Mouse (Mus musculus): ENCODE results near the gene Tubb2b. TPM values are rescaled to one million over a fixed set of nuclear protein-coding genes. Genes with fewer than 3 reads are reported as not detected.

The Tubb2b gene
- polyA plus RNA-seq, 1 experiment from 2014 or later, result 36.7 TPM

- Histone ChIP-seq H3K27me3 (replicated peaks) (peaks cover 32% of the 10 kb centered on the region), H3K4me1 (peaks cover 40% of the 10 kb centered on the region), H3K4me2 (no peak overlapping the region), H3K27ac (replicated peaks) (no peak overlapping the region), H3K9me3 (no peaks in the 10 kb centered on the region), H3K4me3 (no peak overlapping the region), H3K36me3 (no peaks in the 10 kb centered on the region), H3K9ac (no peak overlapping the region)
- ATAC-seq (ENCODE audit: extremely low read depth, insufficient number of reproducible peaks, low FRiP score, low TSS enrichment), result no peak
- 71% methylated on average over 7 of the region's 7 CpGs for WGBS
Measured at GRCm38 (mm10) chr13:34134276-34134675, 4.0 kb upstream of the Tubb2b start.

GRCm38 (mm10) chr13:34133326-34134071 is 3.2 kb upstream of the Tubb2b start:
- Histone ChIP-seq H3K4me1 (peaks cover 48% of the 10 kb centered on the region), H3K27ac (replicated peaks) (no peak overlapping the region), H3K36me3 (peaks cover 4% of the 10 kb centered on the region; the same call in 1 of the 2 replicates), H3K4me2 (peak overlapping the region; percentile 86), H3K27me3 (replicated peaks) (peaks cover 32% of the 10 kb centered on the region), H3K9me3 (no peaks in the 10 kb centered on the region), H3K4me3 (peak overlapping the region; percentile 35), H3K9ac (peak overlapping the region; percentile 77)
- WGBS, result 18% methylated on average over 15 of the region's 15 CpGs
- ATAC-seq (ENCODE audit: extremely low read depth, insufficient number of reproducible peaks, low FRiP score, low TSS enrichment), result no peak

DNA sequence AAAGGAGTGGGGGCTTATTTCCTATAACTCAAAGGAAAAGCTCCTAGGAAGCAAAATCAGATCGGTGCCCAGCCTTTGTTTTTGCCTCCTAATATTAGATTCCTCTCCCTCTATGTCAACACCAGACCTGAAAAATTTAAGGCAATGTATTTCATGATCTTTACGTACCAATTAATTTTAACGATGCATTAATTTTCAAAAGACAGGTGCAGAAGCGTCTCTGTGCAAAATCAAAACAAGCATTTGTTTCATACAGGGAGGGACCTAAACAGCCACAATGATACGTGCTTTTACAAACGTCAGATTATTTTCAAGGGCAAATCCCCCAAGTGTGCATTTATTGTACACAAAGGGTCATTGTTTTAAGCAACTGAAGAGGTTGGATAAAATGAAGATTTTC is 2.6 kb upstream of the Tubb2b start:
- H3K27ac ChIP-seq (replicated peaks), result peak overlapping the region; percentile 94; the same call in 1 of the 2 replicates
- H3K4me1 ChIP-seq, result peaks cover 51% of the 10 kb centered on the region
- H3K9ac ChIP-seq, result peak overlapping the region; percentile 87
- H3K4me3 ChIP-seq, result peak overlapping the region; percentile 77
- peak overlapping the region; percentile 86 for H3K4me2 ChIP-seq
- peaks cover 7% of the 10 kb centered on the region for H3K36me3 ChIP-seq
- H3K9me3 ChIP-seq, result no peaks in the 10 kb centered on the region
- no peak for ATAC-seq (ENCODE audit: extremely low read depth, insufficient number of reproducible peaks, low FRiP score, low TSS enrichment)
- H3K27me3 ChIP-seq (replicated peaks), result peaks cover 32% of the 10 kb centered on the region
- 36% methylated on average over 6 of the region's 6 CpGs for WGBS

- no peaks in the 10 kb centered on the region for H3K9me3 ChIP-seq
- peak overlapping the region; percentile 94 for H3K27ac ChIP-seq (replicated peaks)
- no peak for ATAC-seq (ENCODE audit: extremely low read depth, insufficient number of reproducible peaks, low FRiP score, low TSS enrichment)
- 4% methylated on average over 15 of the region's 15 CpGs for WGBS
- H3K4me1 ChIP-seq, result peaks cover 46% of the 10 kb centered on the region
- H3K36me3 ChIP-seq, result peaks cover 7% of the 10 kb centered on the region
- peak overlapping the region; percentile 86 for H3K4me2 ChIP-seq
- peak overlapping the region; percentile 77 for H3K4me3 ChIP-seq
- peak overlapping the region; percentile 87 for H3K9ac ChIP-seq
- H3K27me3 ChIP-seq (replicated peaks), result peaks cover 32% of the 10 kb centered on the region
Measured at GRCm38 (mm10) chr13:34132299-34132698, 2.0 kb upstream of the Tubb2b start.

GRCm38 (mm10) chr13:34131708-34132060 is 1.4 kb upstream of the Tubb2b start:
- Histone ChIP-seq H3K27me3 (replicated peaks) (peaks cover 32% of the 10 kb centered on the region), H3K9me3 (no peaks in the 10 kb centered on the region), H3K4me2 (peak overlapping the region; percentile 86), H3K4me1 (peaks cover 46% of the 10 kb centered on the region), H3K27ac (replicated peaks) (peak overlapping the region; percentile 94), H3K4me3 (peak overlapping the region; percentile 77), H3K9ac (peak overlapping the region; percentile 87), H3K36me3 (peaks cover 9% of the 10 kb centered on the region)
- no peak for ATAC-seq (ENCODE audit: extremely low read depth, insufficient number of reproducible peaks, low FRiP score, low TSS enrichment)
- WGBS, result 1% methylated on average over 10 of the region's 10 CpGs

- peak; percentile 47; the same call in 1 of the 2 replicates for ATAC-seq (ENCODE audit: extremely low read depth, insufficient number of reproducible peaks, low FRiP score, low TSS enrichment)
- Histone ChIP-seq H3K4me1 (peaks cover 50% of the 10 kb centered on the region), H3K9me3 (no peaks in the 10 kb centered on the region), H3K27me3 (replicated peaks) (peaks cover 32% of the 10 kb centered on the region), H3K4me2 (peak overlapping the region; percentile 86), H3K9ac (peak overlapping the region; percentile 87), H3K4me3 (peak overlapping the region; percentile 77), H3K36me3 (peaks cover 13% of the 10 kb centered on the region), H3K27ac (replicated peaks) (peak overlapping the region; percentile 94)
- WGBS, result under 1% methylated on average over 24 of the region's 24 CpGs
Measured at GRCm38 (mm10) chr13:34131011-34131707, 893 bp upstream of the Tubb2b start.

DNA sequence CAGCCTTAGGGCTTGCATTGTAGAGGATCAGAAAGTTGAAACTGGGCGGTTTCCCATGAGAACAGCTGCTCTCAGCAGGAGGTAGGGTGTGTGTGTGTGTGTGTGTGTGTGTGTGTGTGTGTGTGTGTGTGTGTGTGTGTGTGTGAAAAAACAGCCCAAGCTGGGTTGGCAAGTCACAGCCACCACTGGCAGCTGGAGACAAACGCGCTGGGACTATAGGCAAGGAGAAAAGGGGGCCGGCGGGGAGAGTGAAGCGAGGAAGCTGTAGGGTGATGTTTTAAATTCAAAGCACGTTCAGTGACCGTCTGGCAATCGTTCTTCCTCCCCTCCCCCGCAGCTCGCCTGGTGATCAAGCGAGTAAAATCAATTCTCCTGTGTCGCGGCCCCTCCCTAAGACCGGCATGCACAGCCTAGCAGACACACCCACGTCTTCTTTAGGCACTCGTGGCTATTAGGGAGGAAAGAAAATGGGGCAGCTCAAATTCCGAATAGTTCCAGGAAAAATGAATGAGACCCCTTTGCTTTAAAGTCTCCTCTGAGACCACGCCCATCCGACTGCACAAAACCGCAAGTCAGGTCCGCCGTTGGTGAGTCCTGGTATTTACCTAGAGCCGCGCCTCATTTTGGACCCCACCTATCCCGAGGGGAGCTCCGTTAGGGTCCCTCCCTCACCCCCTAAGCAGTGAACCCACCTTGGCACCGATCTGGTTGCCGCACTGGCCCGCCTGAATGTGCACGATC is 611 bp downstream of the Tubb2b start:
- Histone ChIP-seq H3K27me3 (replicated peaks) (peaks cover 25% of the 10 kb centered on the region), H3K36me3 (peaks cover 23% of the 10 kb centered on the region), H3K9ac (peak overlapping the region; percentile 87), H3K4me2 (peak overlapping the region; percentile 86), H3K4me3 (peak overlapping the region; percentile 77), H3K4me1 (peaks cover 54% of the 10 kb centered on the region), H3K9me3 (no peaks in the 10 kb centered on the region), H3K27ac (replicated peaks) (peak overlapping the region; percentile 94)
- ATAC-seq (ENCODE audit: extremely low read depth, insufficient number of reproducible peaks, low FRiP score, low TSS enrichment), result peak; percentile 14; the same call in 1 of the 2 replicates
- WGBS, result 2% methylated on average over 30 of the region's 31 CpGs

DNA sequence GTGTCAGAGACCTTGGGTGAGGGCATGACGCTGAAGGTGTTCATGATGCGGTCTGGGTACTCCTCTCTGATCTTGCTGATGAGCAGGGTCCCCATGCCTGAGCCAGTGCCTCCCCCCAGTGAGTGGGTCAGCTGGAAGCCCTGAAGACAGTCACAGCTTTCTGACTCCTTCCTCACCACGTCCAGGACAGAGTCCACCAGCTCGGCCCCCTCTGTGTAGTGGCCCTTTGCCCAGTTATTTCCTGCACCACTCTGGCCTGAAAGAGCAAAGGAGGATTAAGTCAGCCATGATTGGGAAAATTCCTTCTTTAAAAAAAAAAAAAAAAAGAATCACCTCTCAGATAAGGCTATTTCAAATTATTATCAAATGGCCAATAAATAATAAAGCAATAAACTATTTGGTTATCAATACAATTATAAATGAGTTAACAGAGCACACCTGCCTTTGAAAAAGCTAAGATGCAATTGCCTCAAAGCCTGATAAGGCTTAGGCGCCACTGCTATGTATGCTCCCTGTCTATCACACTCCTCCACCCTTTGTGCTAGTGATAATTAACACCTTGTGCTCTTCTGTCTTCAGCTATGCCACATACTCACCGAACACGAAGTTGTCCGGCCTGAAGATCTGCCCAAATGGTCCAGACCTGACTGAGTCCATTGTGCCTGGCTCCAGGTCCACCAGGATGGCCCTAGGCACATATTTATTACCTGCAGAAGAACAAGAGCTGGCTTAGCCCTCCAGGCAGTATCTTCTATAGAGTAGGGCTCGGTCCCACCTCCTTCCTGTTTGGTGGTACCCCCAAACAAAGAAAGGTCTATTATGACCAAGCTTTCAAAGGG is 1.8 kb downstream of the Tubb2b start:
- Histone ChIP-seq H3K27me3 (replicated peaks) (peaks cover 13% of the 10 kb centered on the region), H3K4me3 (peak overlapping the region; percentile 77), H3K36me3 (peaks cover 26% of the 10 kb centered on the region), H3K4me2 (peak overlapping the region; percentile 86), H3K9me3 (no peaks in the 10 kb centered on the region), H3K27ac (replicated peaks) (no peak overlapping the region), H3K9ac (0 out of 2 replicates have a peak overlapping the region, but pooled peaks have one; percentile 16), H3K4me1 (peaks cover 49% of the 10 kb centered on the region)
- ATAC-seq (ENCODE audit: extremely low read depth, insufficient number of reproducible peaks, low FRiP score, low TSS enrichment), result no peak
- 71% methylated on average over 9 of the region's 9 CpGs for WGBS

GRCm38 (mm10) chr13:34125711-34126110 is 4.6 kb downstream of the Tubb2b start:
- Histone ChIP-seq H3K27me3 (replicated peaks) (no peaks in the 10 kb centered on the region), H3K27ac (replicated peaks) (no peak overlapping the region), H3K4me3 (no peak overlapping the region), H3K9me3 (no peaks in the 10 kb centered on the region), H3K36me3 (peaks cover 26% of the 10 kb centered on the region), H3K4me2 (no peak overlapping the region), H3K4me1 (peaks cover 24% of the 10 kb centered on the region), H3K9ac (no peak overlapping the region)
- no peak for ATAC-seq (ENCODE audit: extremely low read depth, insufficient number of reproducible peaks, low FRiP score, low TSS enrichment)
- 64% methylated on average over 4 of the region's 4 CpGs for WGBS

DNA sequence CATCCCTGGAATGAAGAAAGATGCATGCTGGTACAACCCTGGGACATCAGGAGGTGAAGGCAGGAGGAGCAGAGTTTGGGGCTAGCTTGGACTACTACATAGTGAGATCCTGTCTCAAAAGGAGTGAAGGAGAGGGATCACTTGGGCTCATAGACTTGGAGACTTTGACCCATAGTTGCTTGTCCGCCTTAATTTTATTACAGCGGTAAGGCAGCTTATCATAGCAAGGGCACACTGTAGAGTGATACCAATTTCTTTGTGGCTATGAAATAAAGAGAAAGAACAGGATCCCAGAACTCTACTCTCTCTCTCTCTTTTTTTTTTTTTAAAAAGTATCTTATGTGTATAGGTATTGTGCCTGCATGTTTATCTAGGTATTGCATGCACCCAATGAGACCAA is 9.7 kb downstream of the Tubb2b start:
- Histone ChIP-seq H3K9ac (no peak overlapping the region), H3K9me3 (no peaks in the 10 kb centered on the region), H3K27me3 (replicated peaks) (no peaks in the 10 kb centered on the region), H3K4me1 (peaks cover 7% of the 10 kb centered on the region), H3K4me2 (no peak overlapping the region), H3K36me3 (peaks cover 9% of the 10 kb centered on the region; the same call in 1 of the 2 replicates), H3K27ac (replicated peaks) (no peak overlapping the region), H3K4me3 (no peak overlapping the region)
- ATAC-seq (ENCODE audit: extremely low read depth, insufficient number of reproducible peaks, low FRiP score, low TSS enrichment), result no peak
- 86% methylated on average over 2 of the region's 2 CpGs for WGBS

All from heart, embryonic 13.5 days (tissue).